ENCODE assay signal across 8 mouse cellular contexts in genomic region chr10:39096981-39097380, GRCm38 (mm10). TPM values are rescaled to one million over a fixed set of nuclear protein-coding genes. Genes with fewer than 3 reads are reported as not detected.
DNase-seq lines count a peak whose midpoint lies in the region.

No protein-coding gene starts in this region.

- DNase-seq in cerebellum, adult 18-20 months, result peak; percentile 12 to 13
- DNase-seq in cerebellum, adult 9-11 months, result no peak
- peak; percentile 6 for DNase-seq in layer of hippocampus, adult 9-10 months (ENCODE audit: low spot score)
- no peak for DNase-seq in layer of hippocampus, postnatal 14 days (ENCODE audit: low spot score in 2 of 2)
- peak; percentile 12 for DNase-seq in Muller cell, postnatal 12 days (ENCODE audit: inconsistent ontology term)
- DNase-seq in forelimb bud, embryonic 11.5 days (ENCODE audit: low read depth, low spot score), result peak; percentile 54
- peak; percentile 54 for DNase-seq in retina, postnatal 1 day
- DNase-seq in spleen, adult 18-20 months, result no peak

RNA-seq across cellular contexts. Expression of gene Fam229b, which starts 36.7 kb away (rescaled TPM):
- total RNA-seq in layer of hippocampus, postnatal 14 days (2021), result 10 to 100 TPM; 15.1 to 17.6 TPM

RNA-seq across cellular contexts. Expression of gene Tube1, which starts 36.8 kb away (rescaled TPM):
- total RNA-seq in layer of hippocampus, postnatal 14 days (2021), result 1 to 10 TPM; 3.8 to 4.7 TPM

Comparison
In these comparisons a context has a peak if more than half of its experiments do, and no peak if none do; other contexts are left out.
1. DNase-seq: peak in cerebellum, adult 18-20 months (2 of 2), layer of hippocampus, adult 9-10 months (single experiment), Muller cell, postnatal 12 days (single experiment), forelimb bud, embryonic 11.5 days (single experiment) and retina, postnatal 1 day (single experiment); none in cerebellum, adult 9-11 months (single experiment), layer of hippocampus, postnatal 14 days (0 of 2) and spleen, adult 18-20 months (0 of 2).